Mouse (Mus musculus) frontal cortex, adult 2 months (tissue): Measurements from ENCODE around the gene Zfyve1. TPM values are rescaled to one million over a fixed set of nuclear protein-coding genes. Genes with fewer than 3 reads are reported as not detected.

ENCODE experiments used
- DNase-seq, 2 experiments: peaks; one replicate each; pipeline ENCODE4 v3.0.0; 2022; ENCODE audit warnings: low spot score in 1 of 2; ENCODE audit errors: extremely low spot score in 1 of 2
- polyA plus RNA-seq: library from polyadenylated mRNA; depleted of rRNA; stranded (reverse); fragments of >200 nt; gene quantifications from 2 replicates; pipeline ENCODE4 v1.2.3, GENCODE M21; 2012

Gene Zfyve1
- polyA plus RNA-seq, 1 experiment, result 37.7 TPM

DNA sequence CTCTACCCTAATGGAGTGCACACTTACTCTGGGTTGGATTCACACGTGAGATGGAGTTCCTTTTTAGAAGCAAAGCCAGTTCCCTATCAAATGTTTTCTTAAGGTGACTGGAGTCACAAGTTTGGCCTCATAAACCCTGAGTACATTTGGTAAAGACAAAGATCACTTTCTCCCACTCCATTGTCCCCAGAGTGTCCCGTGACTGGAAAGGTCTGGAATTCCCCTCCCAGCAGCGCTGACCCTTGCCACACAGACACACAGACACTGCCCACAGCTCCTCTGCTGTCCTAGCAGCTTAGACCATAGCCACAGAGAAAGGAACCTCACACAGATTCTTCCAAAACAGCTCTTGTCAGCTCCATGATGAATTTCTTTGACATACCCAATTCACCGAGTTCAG, 14.9 kb downstream of the Zfyve1 start:
- no peak for DNase-seq

DNA sequence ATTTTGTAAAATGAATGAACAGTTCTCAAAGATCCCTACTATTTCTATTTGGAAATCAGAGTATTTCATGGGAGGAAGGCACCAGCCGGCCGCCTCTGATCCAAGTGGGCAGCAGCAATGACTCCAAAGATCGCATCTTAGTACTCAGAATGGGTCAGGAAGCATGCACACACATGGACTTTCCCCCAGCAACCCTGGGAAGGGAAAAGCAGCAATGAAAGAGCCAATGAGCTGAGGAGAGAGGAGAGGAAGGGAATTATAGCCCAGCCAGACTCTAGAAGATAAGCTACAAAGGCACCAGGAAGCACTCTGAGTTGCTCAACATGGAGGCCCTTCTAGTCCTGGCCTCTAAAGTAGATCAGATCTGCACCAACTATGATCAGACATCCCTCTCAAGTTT, 16.7 kb downstream of the Zfyve1 start:
- no peak for DNase-seq

DNA sequence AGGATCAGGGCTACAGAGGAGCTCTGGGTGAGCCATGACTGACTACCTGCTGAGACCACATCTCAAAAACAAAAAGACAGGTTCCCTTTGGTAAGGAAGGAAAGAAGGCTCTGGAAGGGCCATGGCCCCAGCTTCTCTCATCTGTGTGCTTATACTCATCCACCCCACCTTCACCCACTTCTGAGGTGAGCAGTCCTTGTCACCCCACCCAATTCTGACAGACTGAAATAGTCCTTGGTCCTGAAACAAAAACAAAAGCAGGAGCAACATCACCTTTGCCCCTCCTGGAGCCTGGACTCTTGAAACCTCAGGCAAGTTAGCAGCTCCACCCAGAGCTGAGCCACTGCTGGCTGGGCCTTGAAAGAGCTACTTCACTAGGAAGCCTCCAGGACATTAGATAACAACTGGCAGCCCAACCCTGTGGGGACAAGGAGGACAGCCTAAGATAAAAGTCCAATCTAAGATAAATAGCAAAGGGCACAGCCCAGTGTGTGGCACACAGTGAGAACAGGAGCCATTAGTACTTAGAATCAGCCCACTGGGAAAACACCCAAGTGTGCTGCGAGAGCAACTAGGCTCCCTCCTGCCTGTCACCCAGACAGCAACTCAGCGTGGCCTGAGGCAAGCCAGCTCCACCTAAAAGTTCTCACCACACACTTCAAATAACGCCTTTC, 18.0 kb downstream of the Zfyve1 start:
- no peak for DNase-seq

DNA sequence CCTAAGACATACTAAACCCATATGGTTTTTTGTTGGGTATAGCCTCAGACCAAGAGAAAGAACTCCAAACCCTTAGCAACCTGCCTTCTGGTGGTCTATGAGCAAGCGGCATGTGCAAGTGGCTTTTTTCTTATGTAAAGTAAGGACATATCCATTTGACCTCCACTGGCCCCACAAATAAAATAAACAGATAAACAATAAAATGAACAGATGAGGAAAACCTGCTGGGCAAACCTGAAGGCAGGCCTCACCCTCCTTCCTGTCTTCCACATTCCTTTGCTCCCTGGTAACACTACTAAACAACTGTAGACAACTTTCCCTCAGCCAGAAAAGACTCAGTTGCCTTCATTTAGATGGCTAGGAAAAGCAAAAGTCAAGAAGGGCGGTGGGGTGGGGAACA, 18.7 kb downstream of the Zfyve1 start:
- no peak for DNase-seq

DNA sequence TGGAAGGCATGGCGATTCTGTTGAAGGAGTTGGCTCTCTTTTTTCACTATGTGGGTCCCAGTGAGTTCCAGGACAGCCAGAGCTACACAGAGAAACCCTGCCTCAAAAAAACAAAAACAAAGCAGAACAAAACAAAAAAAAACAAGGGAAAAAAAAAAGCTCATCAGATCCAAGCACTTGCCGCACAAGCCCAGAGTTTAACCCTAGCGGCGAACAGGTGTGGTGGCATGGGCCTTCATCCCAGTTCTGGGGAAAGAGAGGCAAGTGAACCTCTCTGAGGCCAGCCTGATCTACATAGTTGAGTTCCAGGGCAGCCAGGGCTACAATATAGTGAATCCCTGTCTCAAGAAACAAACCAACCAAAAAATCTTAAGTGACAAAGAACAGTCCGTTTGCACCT, 19.6 kb downstream of the Zfyve1 start:
- no peak for DNase-seq

DNA sequence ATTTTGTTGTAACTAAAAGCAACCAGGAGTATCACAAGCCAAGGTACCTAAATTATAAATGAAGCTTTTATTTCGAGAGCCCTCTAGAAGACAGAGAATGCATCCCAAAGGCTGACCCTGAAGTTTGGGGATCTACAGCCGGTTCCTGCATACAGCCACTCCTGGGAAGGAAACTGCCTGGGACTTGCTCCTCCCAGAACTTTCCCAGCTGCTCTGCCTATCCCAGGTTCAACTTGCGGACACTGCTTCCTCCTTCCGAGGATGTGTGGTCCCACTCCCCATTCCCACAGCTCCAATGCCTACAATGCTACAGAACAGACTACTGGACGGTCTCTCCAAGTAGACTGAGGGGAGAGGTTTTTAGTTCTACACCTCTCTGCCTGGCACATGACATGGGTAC, 24.3 kb downstream of the Zfyve1 start:
- DNase-seq, result no peak

DNA sequence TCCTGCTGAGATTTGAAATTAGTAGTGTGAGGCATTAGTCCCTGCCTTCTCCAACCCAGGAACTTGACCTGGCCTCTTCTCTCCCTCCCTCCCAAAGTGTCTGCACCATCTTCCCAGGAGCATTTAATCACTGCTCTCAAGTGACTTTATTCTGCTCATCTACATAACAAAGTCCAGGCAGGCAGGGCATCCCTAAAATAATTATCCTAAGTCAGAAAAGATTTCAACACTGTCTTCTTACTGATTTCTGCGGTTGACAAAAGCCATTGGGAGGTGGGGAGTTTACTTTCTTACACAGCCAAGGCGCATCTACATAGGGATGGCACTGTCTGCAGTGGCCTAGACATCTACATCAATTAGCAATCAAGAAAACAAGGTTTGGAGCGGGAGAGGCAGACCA, 27.2 kb downstream of the Zfyve1 start:
- no peak for DNase-seq

DNA sequence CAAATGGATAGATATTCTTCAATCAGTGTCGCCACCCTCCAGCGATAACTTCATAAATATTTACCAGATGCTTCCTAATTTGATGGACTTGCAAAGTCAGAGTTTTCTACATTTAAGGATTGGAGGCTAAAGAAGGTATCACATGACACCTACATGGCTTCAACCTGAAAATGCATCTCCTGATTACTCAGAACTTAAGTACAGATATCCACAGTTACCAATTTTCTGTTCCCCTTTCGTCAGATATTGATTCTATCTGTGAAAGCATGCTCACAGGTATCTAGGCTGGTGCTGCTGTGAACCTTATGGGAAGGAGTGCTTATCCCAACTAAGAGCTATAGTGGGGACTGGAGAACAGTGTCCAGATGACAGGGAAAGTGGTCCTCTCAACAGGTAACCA, 34.4 kb downstream of the Zfyve1 start:
- no peak for DNase-seq

DNA sequence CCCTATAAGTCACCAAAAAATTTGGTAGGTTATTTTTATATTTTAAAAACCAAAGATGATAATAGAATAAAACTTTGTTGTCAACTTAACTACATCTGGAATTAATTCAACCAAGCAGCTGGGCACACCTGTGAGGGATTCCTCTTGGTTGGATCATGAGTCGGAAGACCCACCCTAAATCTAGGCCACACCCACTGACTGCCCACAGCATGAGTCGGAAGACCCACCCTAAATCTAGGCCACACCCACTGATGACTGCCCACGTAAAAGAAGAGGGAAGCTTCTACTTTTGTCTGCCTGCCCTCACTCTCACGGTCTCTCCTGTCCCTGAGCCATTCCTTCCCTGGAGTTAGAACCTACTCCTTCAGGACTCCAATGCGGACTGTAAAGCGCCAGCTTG, 36.8 kb downstream of the Zfyve1 start:
- no peak for DNase-seq

DNA sequence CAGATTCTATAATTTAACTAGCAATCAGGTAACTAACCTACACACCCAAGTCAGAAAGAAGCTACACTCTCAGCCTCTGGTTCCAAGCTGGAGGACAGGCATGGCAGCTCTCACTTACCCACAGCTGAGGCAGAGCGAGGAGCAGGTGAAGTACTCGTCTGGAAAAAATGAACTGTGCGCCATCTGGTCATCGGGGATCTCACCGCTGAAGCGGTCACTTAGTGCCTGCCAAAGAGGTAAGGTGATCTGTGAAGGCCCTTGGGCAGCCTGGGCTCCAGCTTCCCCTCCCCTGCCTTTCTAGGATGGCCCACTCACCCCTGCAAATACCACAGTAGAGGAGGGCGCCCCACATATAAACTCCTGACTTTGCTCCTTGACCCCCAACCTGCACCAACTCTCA, 38.5 kb downstream of the Zfyve1 start:
- no peak for DNase-seq

DNA sequence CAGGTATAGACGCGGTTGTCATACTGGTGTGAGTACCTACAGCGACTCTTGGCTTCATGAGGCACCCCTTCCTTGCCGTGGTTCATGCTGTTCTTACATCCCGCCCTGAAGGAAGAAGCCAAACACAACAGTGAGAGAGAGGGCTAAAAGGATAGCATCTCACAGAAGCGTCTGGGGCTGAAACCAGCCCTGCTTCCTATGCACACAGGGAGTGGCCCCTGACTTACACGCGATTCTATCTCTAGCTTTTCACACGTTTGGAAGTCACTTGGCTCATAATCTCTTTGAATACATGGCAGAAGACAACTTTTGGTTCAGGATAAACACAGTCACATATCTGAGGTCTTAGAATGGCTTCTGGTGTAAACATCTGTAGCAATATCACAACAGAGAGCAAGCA, 41.4 kb downstream of the Zfyve1 start:
- no peak for DNase-seq

DNA sequence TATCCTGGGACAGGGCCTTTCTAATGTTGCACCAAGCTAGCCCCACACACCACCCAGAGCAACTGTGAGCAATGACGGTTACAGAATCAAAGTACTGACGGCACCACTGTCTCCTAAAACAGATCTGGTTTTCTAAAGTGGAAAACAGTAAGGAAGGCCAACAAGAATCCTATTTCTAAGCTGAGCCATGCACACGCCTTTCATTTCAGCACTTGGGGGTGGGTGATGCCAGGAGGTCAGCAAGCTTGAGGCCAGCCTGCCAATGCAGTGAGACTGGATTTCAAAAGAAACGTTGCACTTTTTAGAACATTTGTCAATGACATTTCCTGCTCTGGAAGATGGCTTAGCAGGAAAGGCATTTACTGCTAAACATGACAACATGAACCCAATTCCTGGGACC, 43.2 kb downstream of the Zfyve1 start:
- DNase-seq, result no peak

DNA sequence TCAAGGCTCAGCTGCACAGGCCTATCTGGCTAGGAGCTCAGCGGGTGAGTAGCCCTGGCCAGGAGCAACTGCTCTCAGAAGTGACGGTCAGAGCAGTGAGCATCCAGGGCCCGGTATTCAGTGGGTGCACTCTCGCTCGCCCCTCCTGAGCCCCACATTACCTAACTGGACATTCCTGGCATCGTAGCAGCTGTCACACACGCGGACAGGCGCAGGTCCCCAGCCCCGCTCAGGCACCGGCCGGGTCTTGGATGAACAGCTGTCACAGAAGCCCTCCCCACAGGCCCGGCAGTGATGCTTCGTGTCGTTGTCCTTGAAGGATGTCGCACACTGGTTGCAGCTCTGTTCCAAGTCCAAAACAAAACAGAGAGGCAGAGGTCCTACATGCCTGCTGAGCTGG, 45.7 kb downstream of the Zfyve1 start:
- no peak for DNase-seq

DNA sequence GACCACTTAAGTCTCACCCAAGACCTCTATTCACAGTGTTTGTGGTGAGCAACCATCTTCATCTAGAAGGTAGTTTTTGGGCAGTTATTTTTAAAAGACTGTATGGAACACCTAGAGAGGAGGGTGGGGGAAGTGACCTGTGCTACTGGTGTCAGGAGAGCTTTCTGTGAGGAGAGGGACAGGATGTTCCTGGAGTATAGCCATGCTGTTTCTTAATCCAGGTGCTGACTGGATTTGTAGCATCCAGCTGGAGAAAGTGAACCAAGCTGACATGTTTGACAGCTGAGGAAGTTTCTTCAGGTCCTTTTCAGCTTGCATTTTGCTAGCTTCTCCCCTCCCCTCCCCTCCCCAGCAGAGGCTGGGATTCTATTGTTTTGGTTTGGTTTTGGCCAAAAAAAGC, 52.2 kb downstream of the Zfyve1 start:
- no peak for DNase-seq

DNA sequence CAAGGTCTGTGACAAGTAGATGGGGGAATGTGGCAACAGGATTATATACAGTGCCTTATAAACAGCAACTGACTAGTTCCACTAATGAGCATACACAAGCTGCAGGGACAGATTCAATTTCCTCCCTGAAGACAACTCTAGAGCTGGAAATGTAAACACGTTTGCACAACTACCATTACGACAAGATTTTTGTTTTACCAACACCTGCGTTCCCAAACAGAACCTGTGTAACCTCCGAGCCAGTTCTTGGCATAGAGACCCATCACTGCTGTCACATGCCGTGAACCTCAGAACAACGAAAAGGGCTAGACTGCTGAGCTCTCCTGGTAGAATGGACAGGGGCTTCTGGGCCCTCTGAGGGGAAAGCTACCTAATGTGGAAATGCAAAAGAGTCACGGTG, 53.0 kb downstream of the Zfyve1 start:
- no peak for DNase-seq

DNA sequence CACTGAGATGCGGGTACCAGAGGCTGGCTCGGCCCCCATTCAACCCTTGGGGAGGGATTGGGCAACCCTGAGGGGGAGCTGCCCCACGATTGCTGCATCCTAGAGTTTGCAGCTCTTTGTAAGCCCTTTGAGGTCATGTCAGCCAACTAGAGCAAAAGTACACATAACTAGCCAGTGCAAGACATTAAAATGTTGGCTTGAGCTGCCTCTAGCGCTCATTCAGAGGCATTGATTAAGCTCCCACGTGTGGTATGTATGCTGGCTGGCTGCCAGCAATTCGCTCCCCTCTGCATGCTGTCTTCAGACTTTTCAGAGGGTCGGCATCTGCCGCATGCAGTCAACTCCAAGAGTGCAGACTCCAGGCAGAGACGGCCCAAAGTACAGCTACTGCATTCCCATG, 61.0 kb downstream of the Zfyve1 start:
- DNase-seq, result no peak

DNA sequence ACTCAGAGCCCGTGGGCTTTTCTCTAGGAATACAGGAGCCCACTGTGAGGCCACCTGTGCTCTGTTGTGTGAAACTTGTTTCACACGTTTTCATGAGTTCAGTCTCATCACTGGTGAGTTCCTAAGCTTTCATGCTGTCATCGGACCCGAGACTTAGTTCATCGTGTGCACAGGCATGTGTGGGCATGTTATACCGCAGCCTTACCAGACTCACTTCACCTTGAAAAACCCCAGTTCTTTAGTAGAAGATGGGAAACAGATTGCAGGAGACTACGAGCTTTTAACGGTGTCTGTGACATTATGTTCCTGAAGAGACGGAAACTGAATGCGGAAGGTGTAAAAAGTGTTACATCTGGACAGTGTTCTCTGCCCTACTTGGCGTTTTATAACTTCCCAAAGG, 61.6 kb downstream of the Zfyve1 start:
- DNase-seq, result no peak

DNA sequence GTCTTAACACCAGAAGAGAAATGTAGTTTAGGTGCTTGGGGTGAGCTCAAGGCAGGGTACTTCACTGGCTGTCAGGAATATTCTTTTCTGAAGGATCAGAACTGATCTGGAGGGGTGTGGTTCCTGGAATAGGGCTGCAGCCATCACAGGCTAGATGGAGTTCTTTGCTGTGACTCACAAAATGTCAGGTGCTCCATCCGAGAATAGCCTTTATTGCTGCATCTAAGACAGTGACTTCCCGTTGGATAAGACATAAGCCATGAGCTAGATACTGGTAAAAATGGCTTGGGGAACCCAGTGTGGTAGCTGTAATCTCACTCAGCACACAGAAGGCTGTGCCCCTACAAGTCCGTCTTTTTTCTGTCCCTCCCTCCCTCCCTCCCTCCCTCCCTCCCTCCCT, 62.8 kb downstream of the Zfyve1 start:
- peak in 1 of 2 experiments; percentile 37 for DNase-seq

DNA sequence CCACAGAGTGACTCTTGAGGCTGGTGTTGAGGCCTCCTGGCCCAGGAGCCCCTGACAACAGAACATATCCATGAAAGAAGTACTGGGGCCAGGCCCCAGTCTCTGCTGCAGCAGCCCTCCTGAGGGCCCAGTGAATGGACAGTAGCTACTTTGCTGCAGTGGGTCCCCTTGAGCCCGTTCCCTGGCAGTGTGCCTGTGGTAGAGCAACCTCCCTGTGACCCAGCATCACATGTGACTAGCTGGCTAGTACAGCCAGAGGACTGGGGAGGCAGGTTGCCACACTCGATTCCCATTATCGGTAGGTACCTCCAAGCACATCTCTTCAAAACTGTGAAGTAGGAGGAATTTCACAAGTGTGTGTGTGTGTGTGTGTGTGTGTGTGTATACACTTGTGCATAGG, 64.1 kb downstream of the Zfyve1 start:
- DNase-seq, result no peak

DNA sequence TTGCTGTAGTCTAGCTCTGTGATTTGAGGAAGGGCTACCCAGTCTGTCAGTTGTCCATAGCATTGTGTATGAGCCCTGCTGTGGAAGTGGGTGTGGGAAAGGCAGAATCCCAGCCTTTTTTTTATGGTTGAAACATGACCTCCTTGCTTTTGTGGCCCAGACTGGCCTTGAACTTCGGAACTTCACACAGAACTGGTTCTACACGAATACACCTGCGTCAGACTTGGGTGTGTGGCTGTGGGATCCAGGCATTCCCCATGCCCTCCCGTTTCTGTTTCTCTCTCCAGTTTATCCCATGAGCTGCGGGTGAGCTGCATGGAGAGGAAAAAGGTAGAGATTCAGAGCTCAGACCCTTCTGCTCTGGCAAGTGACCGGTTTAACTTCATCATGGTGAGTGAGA, 65.0 kb downstream of the Zfyve1 start:
- DNase-seq, result no peak

DNA sequence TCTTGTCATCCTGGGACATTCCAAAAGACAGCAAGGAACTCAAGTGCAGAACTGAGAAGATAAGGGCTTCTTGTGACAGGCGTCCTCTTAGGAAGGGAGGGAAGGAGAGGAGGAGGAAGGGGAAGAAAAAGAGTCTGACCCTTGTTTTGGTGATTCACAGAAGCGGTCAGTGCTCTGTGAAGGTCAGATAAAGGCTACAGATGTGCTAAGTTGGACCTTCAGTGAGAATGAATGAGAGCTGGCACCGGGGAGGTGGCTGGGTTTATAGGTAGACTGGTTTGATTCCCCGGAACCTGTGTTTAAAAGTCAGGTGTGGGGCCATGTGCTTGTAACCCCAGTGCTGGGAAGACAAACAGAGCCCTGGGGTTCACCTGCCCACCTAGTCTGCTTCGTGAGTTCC, 68.4 kb downstream of the Zfyve1 start:
- no peak for DNase-seq

DNA sequence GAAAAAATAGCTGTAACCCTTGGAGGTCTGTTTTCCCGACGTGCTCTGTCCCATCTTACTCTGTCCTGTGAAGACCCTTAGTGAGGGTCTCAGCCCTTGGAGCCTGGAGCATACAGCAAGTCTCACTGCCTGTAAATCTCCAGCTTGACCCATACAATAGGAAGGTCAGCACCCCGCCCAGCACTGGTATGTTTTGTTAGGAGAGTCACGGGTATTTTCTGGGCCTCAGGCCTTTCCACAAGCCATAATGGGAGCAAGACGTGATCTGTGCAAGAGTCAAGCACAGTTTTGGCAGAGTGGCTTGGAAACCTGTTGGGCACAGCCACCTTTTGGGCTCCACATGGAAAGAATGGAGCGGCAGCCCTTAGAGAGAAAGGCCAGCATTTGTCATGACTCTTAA, 69.2 kb downstream of the Zfyve1 start:
- DNase-seq, result no peak

DNA sequence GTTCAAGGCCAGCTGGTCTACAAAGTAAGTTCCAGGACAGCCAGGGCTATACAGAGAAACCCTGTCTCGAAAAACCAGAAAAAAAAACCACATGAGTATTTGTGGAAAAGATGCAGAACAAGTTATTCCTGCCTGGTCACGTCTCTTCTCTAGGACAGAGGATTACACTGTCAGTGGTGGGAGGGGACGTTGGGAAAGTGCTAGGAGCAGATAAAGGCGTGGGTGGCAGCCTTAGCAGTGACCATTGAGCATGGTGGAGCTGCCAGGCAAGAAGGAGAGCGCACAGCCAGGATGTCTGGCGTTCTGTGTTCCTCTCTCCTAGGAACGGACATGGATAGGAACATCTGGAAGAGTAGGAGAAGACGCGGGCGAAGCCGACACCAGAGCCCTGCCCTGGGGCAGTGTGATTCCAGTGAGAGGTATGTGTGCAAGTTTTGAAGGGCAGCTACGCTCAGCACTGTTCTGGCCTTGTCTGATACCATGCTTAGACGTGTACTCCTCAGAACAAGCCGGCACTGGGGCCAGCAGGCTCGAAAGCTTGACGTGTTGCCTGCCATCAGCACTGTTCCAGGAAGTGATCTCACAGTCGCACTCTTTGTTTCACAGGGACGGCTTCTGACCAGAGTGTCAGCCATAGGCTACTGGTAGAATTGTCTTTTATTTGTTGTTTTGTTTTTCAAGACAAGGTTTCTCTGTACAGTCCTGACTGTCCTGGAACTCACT, 71.0 kb downstream of the Zfyve1 start:
- no peak for DNase-seq
